Mouse (Mus musculus) testis, adult 2 months (tissue): ENCODE data around the gene Prl4a1. TPM values are rescaled to one million over a fixed set of nuclear protein-coding genes. Genes with fewer than 3 reads are reported as not detected.
"Not testable (repeated sequence)": the region's sequence is repeated elsewhere in the genome, so short reads cannot be mapped to it uniquely, and the experiment has no call there.

ENCODE experiments used
- H3K27ac ChIP-seq: fragments of 200-500 bp; 2 replicates; pipeline ENCODE4 v1.5.1; 2012; ENCODE audit warnings: low read depth, low read length; ENCODE audit not compliant: control insufficient read depth, insufficient read depth
- H3K27me3 ChIP-seq: fragments of 200-500 bp; 2 replicates; pipeline ENCODE4 v1.6.1; 2012; ENCODE audit warnings: mild to moderate bottlenecking, low read length, moderate library complexity; ENCODE audit not compliant: control insufficient read depth, insufficient read depth
- H3K36me3 ChIP-seq: fragments of 200-500 bp; 2 replicates; pipeline ENCODE4 v1.6.1; 2012; ENCODE audit warnings: mild to moderate bottlenecking, low read length; ENCODE audit not compliant: control insufficient read depth, insufficient read depth
- H3K4me1 ChIP-seq: fragments of 200-500 bp; 2 replicates; pipeline ENCODE4 v1.6.1; 2012; ENCODE audit warnings: low read length; ENCODE audit not compliant: control insufficient read depth, insufficient read depth
- H3K4me3 ChIP-seq: fragments of 200-500 bp; 2 replicates; pipeline ENCODE4 v1.5.1; 2012; ENCODE audit warnings: low read depth, mild to moderate bottlenecking, low read length, moderate library complexity, mixed read lengths; ENCODE audit not compliant: control insufficient read depth
- CTCF ChIP-seq: fragments of 200-500 bp; IDR thresholded peaks from 2 replicates; pipeline ENCODE4 v1.5.1; 2012; ENCODE audit warnings: low read depth, mild to moderate bottlenecking, inconsistent platforms, low read length, moderate library complexity; ENCODE audit not compliant: control insufficient read depth, insufficient read depth, insufficient replicate concordance
- POLR2A ChIP-seq: fragments of 200-500 bp; IDR thresholded peaks from 2 replicates; pipeline ENCODE4 v1.6.1; 2012; ENCODE audit warnings: low read depth, mild to moderate bottlenecking, inconsistent platforms, low read length, moderate library complexity; ENCODE audit not compliant: control insufficient read depth
- polyA plus RNA-seq: library from polyadenylated mRNA; depleted of rRNA; stranded (reverse); fragments of >200 nt; gene quantifications from 2 replicates; pipeline ENCODE4 v1.2.3, GENCODE M21; 2012; rRNA removed

Gene Prl4a1
- not detected in 2 replicates for polyA plus RNA-seq

- H3K36me3 ChIP-seq: no peaks in the 10 kb centered on the region
- H3K27me3 ChIP-seq: no peaks in the 10 kb centered on the region
- no peak for TF ChIP-seq POLR2A
- no peak for TF ChIP-seq CTCF
- H3K27ac ChIP-seq: no peak within 1 kb of the TSS
- no peaks in the 10 kb centered on the region for H3K4me1 ChIP-seq
- no peak within 1 kb of the TSS for H3K4me3 ChIP-seq
Measured at GRCm38 (mm10) chr13:28015912-28016311, at the start of gene Prl4a1. Gene Prl4a1 (plus strand): TSS chr13:28016212.

GRCm38 (mm10) chr13:27972931-27973330 lies 43.1 kb upstream of the Prl4a1 start:
- H3K4me1 ChIP-seq: no peaks in the 10 kb centered on the region
- H3K27me3 ChIP-seq: no peaks in the 10 kb centered on the region
- H3K36me3 ChIP-seq: no peaks in the 10 kb centered on the region
- H3K27ac ChIP-seq: no peak overlapping the region
- TF ChIP-seq CTCF (no peak), POLR2A (no peak)
- no peak overlapping the region for H3K4me3 ChIP-seq

- H3K36me3 ChIP-seq, H3K27me3 ChIP-seq, H3K4me1 ChIP-seq, H3K27ac ChIP-seq, H3K4me3 ChIP-seq: not testable (repeated sequence)
Measured at GRCm38 (mm10) chr13:27974281-27974680, 41.7 kb upstream of the Prl4a1 start.

- no peak overlapping the region for H3K4me3 ChIP-seq
- H3K27ac ChIP-seq: no peak overlapping the region
- H3K36me3 ChIP-seq: no peaks in the 10 kb centered on the region
- TF ChIP-seq CTCF (no peak), POLR2A (no peak)
- H3K4me1 ChIP-seq: no peaks in the 10 kb centered on the region
- no peaks in the 10 kb centered on the region for H3K27me3 ChIP-seq
Measured at GRCm38 (mm10) chr13:27977646-27978045, 38.4 kb upstream of the Prl4a1 start.

- not testable (repeated sequence) for H3K27me3 ChIP-seq, H3K36me3 ChIP-seq, H3K4me3 ChIP-seq, H3K27ac ChIP-seq, H3K4me1 ChIP-seq
Measured at GRCm38 (mm10) chr13:27996557-27996956, 19.5 kb upstream of the Prl4a1 start.

DNA sequence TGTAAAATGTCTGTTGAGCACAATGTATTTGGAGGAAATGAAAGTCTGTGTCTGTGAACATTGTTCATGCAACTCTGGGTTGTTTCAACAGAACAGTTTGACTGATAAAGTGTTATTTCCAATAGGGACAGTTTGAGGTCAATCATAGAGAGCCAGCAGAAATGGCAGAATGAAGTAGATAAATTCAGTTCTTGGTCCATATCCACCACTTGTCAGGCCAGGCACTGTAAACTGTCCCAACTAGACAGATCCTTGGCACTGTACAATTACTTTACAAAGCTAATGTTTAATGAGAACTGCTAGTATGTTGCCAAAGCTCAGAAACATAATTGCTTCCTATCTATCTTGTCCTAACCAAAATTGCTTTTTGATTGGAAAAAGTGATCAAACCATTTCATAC lies 13.3 kb downstream of the Prl4a1 start:
- Histone ChIP-seq H3K4me3 (no peak overlapping the region), H3K27me3 (no peaks in the 10 kb centered on the region), H3K4me1 (no peaks in the 10 kb centered on the region), H3K27ac (no peak overlapping the region), H3K36me3 (no peaks in the 10 kb centered on the region)
- no peak for TF ChIP-seq CTCF
- no peak for TF ChIP-seq POLR2A

GRCm38 (mm10) chr13:28069315-28069714 lies 53.3 kb downstream of the Prl4a1 start:
- Histone ChIP-seq H3K27ac (no peak overlapping the region), H3K4me1 (no peaks in the 10 kb centered on the region), H3K36me3 (no peaks in the 10 kb centered on the region), H3K27me3 (no peaks in the 10 kb centered on the region), H3K4me3 (no peak overlapping the region)
- TF ChIP-seq CTCF (no peak), POLR2A (no peak)

Other genes with a start within 250 kb of the Prl4a1 start
- gene Prl7c1, start 235.4 kb upstream of the Prl4a1 start, polyA plus RNA-seq: not detected in 2 replicates
- gene Prl2a1, start 214.6 kb upstream of the Prl4a1 start, polyA plus RNA-seq: not detected in 2 replicates
- not detected in 2 replicates for gene Prl2c1, start 166.9 kb upstream of the Prl4a1 start, polyA plus RNA-seq
- gene Prl5a1, start 126.3 kb downstream of the Prl4a1 start, polyA plus RNA-seq: not detected in 2 replicates
- 0.56 TPM in 1 of 2 replicates, not detected in the other for gene Gm11361, start 241.3 kb downstream of the Prl4a1 start, polyA plus RNA-seq